Mouse (Mus musculus): ENCODE measurements around the gene Dusp11. TPM values are rescaled to one million over a fixed set of nuclear protein-coding genes. Genes with fewer than 3 reads are reported as not detected.
"Not testable (repeated sequence)": the region's sequence is repeated elsewhere in the genome, so short reads cannot be mapped to it uniquely, and the experiment has no call there.

Gene Dusp11
- polyA plus RNA-seq, 1 experiment from 2014 or later: 41.3 TPM

DNA sequence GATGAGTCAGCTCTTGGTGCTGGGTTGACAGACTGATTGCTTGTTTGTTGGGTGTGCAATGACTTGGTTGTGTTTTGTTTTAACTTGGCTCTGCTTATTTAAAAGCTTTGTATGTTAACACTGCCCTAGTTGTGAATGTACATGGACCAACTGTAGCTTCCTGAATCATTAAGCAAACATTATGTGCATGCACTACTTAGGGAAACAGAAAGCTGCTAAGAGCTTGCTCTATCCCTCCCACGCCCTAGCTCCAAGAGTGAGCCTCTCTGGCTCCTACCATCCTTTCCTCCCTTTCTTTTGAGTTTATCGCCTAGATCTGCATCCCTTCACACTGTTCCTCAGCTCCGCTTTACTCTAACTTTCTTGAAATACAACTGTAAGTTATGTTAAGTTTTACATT is 11.9 kb upstream of the Dusp11 start:
- no peak overlapping the region for H3K4me3 ChIP-seq
- H3K9me3 ChIP-seq: no peaks in the 10 kb centered on the region
- no peak overlapping the region for H3K27ac ChIP-seq
- no peak for ATAC-seq (ENCODE audit: borderline replicate concordance, extremely low read depth, low FRiP score, low TSS enrichment)
- H3K4me1 ChIP-seq: no peaks in the 10 kb centered on the region
- 62% methylated on average over 3 of the region's 3 CpGs for WGBS
- H3K4me2 ChIP-seq: no peak overlapping the region
- no peaks in the 10 kb centered on the region for H3K27me3 ChIP-seq
- H3K36me3 ChIP-seq: no peaks in the 10 kb centered on the region
- H3K9ac ChIP-seq: no peak overlapping the region

- Histone ChIP-seq H3K27ac (no peak overlapping the region), H3K9ac (no peak overlapping the region), H3K27me3 (no peaks in the 10 kb centered on the region), H3K4me3 (no peak overlapping the region), H3K4me1 (no peaks in the 10 kb centered on the region), H3K9me3 (no peaks in the 10 kb centered on the region), H3K36me3 (no peaks in the 10 kb centered on the region), H3K4me2 (no peak overlapping the region)
- no peak for ATAC-seq (ENCODE audit: borderline replicate concordance, extremely low read depth, low FRiP score, low TSS enrichment)
- WGBS: 58% methylated on average over 3 of the region's 3 CpGs
Measured at GRCm38 (mm10) chr6:85972699-85973098, 11.2 kb upstream of the Dusp11 start.

GRCm38 (mm10) chr6:85969889-85970288 is 8.4 kb upstream of the Dusp11 start:
- ATAC-seq (ENCODE audit: borderline replicate concordance, extremely low read depth, low FRiP score, low TSS enrichment): no peak

GRCm38 (mm10) chr6:85966686-85967085 is 5.2 kb upstream of the Dusp11 start:
- no peaks in the 10 kb centered on the region for H3K36me3 ChIP-seq
- H3K4me2 ChIP-seq: no peak overlapping the region
- H3K4me3 ChIP-seq: no peak overlapping the region
- ATAC-seq (ENCODE audit: borderline replicate concordance, extremely low read depth, low FRiP score, low TSS enrichment): no peak
- no peak overlapping the region for H3K27ac ChIP-seq
- no peaks in the 10 kb centered on the region for H3K27me3 ChIP-seq
- H3K4me1 ChIP-seq: peaks cover 4% of the 10 kb centered on the region
- WGBS: 69% methylated on average over 4 of the region's 4 CpGs
- H3K9ac ChIP-seq: no peak overlapping the region
- H3K9me3 ChIP-seq: no peaks in the 10 kb centered on the region

More at GRCm38 (mm10) chr6:85969889-85970288, 8.4 kb upstream of the Dusp11 start:
- Histone ChIP-seq H3K4me1 (peaks cover 4% of the 10 kb centered on the region), H3K27ac (no peak overlapping the region), H3K4me3 (no peak overlapping the region), H3K4me2 (no peak overlapping the region), H3K9ac (no peak overlapping the region), H3K27me3 (no peaks in the 10 kb centered on the region), H3K9me3 (no peaks in the 10 kb centered on the region), H3K36me3 (no peaks in the 10 kb centered on the region)
- 63% methylated on average over 2 of the region's 2 CpGs for WGBS

- H3K27me3 ChIP-seq; H3K9ac ChIP-seq; H3K27ac ChIP-seq; H3K4me3 ChIP-seq; H3K4me1 ChIP-seq; H3K9me3 ChIP-seq; H3K4me2 ChIP-seq; H3K36me3 ChIP-seq; ATAC-seq (ENCODE audit: borderline replicate concordance, extremely low read depth, low FRiP score, low TSS enrichment): not testable (repeated sequence)
- WGBS: 26% methylated on average over 6 of the region's 6 CpGs
Measured at GRCm38 (mm10) chr6:85966081-85966480, 4.6 kb upstream of the Dusp11 start.

- WGBS: 68% methylated on average over 3 of the region's 3 CpGs
- Histone ChIP-seq H3K4me2 (no peak overlapping the region), H3K4me1 (peaks cover 8% of the 10 kb centered on the region; the same call in 1 of the 2 replicates), H3K36me3 (peaks cover 51% of the 10 kb centered on the region), H3K9ac (no peak overlapping the region), H3K27ac (no peak overlapping the region), H3K4me3 (no peak overlapping the region), H3K27me3 (no peaks in the 10 kb centered on the region), H3K9me3 (no peaks in the 10 kb centered on the region)
- ATAC-seq (ENCODE audit: borderline replicate concordance, extremely low read depth, low FRiP score, low TSS enrichment): no peak
Measured at GRCm38 (mm10) chr6:85957581-85957980, 3.9 kb downstream of the Dusp11 start.

DNA sequence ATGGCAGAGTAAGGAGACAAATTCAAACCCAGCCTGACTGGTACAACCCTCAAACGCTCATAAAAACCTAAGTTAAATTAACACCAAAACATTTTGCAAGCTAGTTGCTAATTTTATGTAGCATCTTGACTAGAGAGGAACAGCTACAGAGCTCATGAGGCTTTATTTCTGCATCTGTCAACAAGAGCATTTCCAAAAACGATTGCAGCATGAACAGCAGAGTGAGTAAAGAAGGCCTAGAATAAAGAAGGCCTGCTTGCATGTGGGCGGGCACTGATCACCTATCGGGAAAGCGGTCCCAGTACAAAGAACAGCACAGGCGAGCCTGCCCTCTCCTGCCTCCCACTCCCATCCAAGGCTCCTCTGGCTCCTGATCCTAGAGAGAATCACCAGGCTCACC is 12.9 kb downstream of the Dusp11 start:
- H3K27ac ChIP-seq: no peak overlapping the region
- WGBS: 85% methylated on average over 6 of the region's 6 CpGs
- peaks cover 91% of the 10 kb centered on the region for H3K36me3 ChIP-seq
- H3K27me3 ChIP-seq: no peaks in the 10 kb centered on the region
- H3K9me3 ChIP-seq: no peaks in the 10 kb centered on the region
- H3K4me2 ChIP-seq: no peak overlapping the region
- no peaks in the 10 kb centered on the region for H3K4me1 ChIP-seq
- ATAC-seq (ENCODE audit: borderline replicate concordance, extremely low read depth, low FRiP score, low TSS enrichment): no peak
- H3K4me3 ChIP-seq: no peak overlapping the region
- no peak overlapping the region for H3K9ac ChIP-seq

- Histone ChIP-seq H3K4me2 (no peak overlapping the region), H3K27ac (no peak overlapping the region), H3K4me3 (no peak overlapping the region), H3K4me1 (no peaks in the 10 kb centered on the region), H3K36me3 (peaks cover 52% of the 10 kb centered on the region), H3K9me3 (no peaks in the 10 kb centered on the region), H3K27me3 (no peaks in the 10 kb centered on the region), H3K9ac (no peak overlapping the region)
- WGBS: 91% methylated on average over 3 of the region's 3 CpGs
- ATAC-seq (ENCODE audit: borderline replicate concordance, extremely low read depth, low FRiP score, low TSS enrichment): no peak
Measured at GRCm38 (mm10) chr6:85942469-85942868, 19.0 kb downstream of the Dusp11 start.

- H3K36me3 ChIP-seq: peaks cover 15% of the 10 kb centered on the region
- no peak overlapping the region for H3K27ac ChIP-seq
- H3K4me2 ChIP-seq: no peak overlapping the region
- H3K27me3 ChIP-seq: no peaks in the 10 kb centered on the region
- no peaks in the 10 kb centered on the region for H3K9me3 ChIP-seq
- 0 out of 2 replicates have a peak, but pooled peaks cover 6% of the 10 kb centered on the region for H3K4me1 ChIP-seq
- WGBS: 64% methylated on average over 10 of the region's 10 CpGs
- ATAC-seq (ENCODE audit: borderline replicate concordance, extremely low read depth, low FRiP score, low TSS enrichment): no peak
- H3K4me3 ChIP-seq: no peak overlapping the region
- no peak overlapping the region for H3K9ac ChIP-seq
Measured at GRCm38 (mm10) chr6:85938701-85939100, 22.8 kb downstream of the Dusp11 start.

DNA sequence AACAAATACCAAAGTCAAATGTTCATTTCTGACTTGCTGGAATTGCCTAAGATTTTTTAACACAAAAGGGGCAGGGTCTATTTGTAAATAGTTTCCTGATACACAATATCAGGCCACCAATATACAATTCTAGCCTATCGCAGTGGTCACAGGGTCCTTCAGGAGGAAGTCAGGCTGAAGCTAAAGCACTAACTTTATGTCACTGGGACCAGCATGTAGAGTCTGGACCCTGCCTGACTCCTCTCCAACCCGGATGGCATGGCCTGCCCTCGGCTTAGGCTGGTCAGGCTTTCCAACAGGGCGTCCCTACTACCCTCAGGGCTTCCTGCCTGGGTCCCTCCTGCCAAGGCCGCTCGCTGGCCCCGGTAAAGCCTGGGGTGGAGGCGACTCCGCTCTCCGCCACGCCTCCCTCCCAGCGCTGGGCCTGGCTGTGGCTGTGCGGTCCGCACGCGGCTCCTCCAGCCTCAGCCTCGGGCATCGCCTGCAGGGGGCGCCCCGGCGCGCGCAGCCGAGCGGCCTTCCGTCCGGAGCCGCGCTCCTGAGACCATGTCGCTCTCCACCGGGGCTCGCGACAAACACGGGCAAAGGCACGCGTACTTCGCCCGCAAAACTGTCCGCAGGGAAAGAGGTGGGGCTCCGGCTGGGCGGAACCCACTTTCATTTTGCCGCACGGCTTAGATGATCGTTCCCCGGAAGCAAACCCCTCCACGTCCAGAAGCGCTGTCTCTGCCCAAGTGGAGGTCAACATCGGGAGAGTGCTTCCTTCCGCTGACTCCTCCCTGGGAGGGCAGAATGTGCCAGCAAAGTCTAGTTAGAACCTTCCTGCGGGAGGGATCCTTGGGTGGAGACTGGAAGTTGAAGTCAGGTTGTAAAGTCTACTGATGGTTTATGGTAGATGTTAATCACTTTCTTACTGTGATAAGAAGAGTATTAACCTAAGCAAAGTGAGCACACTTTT is 24.7 kb downstream of the Dusp11 start:
- WGBS: 1% methylated on average over 50 of the region's 50 CpGs
- not testable (repeated sequence) for H3K27me3 ChIP-seq, H3K9me3 ChIP-seq, H3K4me1 ChIP-seq, H3K36me3 ChIP-seq
- Histone ChIP-seq H3K27ac (peak overlapping the region; percentile 85), H3K9ac (peak overlapping the region; percentile 54), H3K4me3 (peak overlapping the region; percentile 54), H3K4me2 (peak overlapping the region; percentile 74)
- peak; percentile 95 for ATAC-seq (ENCODE audit: borderline replicate concordance, extremely low read depth, low FRiP score, low TSS enrichment)

- WGBS: 64% methylated on average over 3 of the region's 3 CpGs
- Histone ChIP-seq H3K4me1 (0 out of 2 replicates have a peak, but pooled peaks cover 6% of the 10 kb centered on the region), H3K9me3 (no peaks in the 10 kb centered on the region), H3K4me3 (no peak overlapping the region), H3K4me2 (no peak overlapping the region), H3K27ac (no peak overlapping the region), H3K27me3 (no peaks in the 10 kb centered on the region), H3K36me3 (no peaks in the 10 kb centered on the region), H3K9ac (no peak overlapping the region)
- ATAC-seq (ENCODE audit: borderline replicate concordance, extremely low read depth, low FRiP score, low TSS enrichment): no peak
Measured at GRCm38 (mm10) chr6:85935646-85936045, 25.8 kb downstream of the Dusp11 start.

DNA sequence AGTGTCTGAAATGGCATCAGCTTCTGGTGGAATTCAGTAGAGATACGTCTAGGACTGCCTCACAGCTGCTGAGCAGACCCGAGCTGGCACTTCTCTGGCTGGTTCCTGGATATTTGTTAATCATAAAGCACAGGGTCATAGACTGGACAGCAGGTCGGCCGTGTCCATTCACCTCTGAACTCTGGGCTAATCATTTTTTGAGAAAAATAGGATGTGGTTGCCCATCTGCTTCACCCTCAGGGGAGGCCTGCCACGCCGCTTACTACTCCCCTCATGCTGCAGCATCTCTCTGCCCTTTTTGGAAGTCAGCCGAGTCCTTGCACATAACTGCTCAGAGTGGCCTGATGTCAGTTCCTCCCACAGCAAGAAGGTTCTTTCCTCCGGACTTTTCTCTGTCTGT is 27.4 kb downstream of the Dusp11 start:
- no peak overlapping the region for H3K27ac ChIP-seq
- no peak overlapping the region for H3K4me2 ChIP-seq
- 0 out of 2 replicates have a peak, but pooled peaks cover 6% of the 10 kb centered on the region for H3K4me1 ChIP-seq
- H3K9ac ChIP-seq: no peak overlapping the region
- no peak overlapping the region for H3K4me3 ChIP-seq
- ATAC-seq (ENCODE audit: borderline replicate concordance, extremely low read depth, low FRiP score, low TSS enrichment): no peak
- no peaks in the 10 kb centered on the region for H3K9me3 ChIP-seq
- H3K36me3 ChIP-seq: peaks cover 11% of the 10 kb centered on the region
- 74% methylated on average over 8 of the region's 8 CpGs for WGBS
- H3K27me3 ChIP-seq: no peaks in the 10 kb centered on the region

All from lung, embryonic 15.5 days (tissue).